Mouse (Mus musculus): ENCODE results near the gene Gm7544.
"Not testable (repeated sequence)": the region's sequence is repeated elsewhere in the genome, so short reads cannot be mapped to it uniquely, and the experiment has no call there.

The Gm7544 gene

GRCm38 (mm10) chr1:82955913-82956312 is at the start of gene Gm7544:
TSS of gene Gm7544 (minus strand) at chr1:82956013.
- not testable (repeated sequence) for DNase-seq

DNA sequence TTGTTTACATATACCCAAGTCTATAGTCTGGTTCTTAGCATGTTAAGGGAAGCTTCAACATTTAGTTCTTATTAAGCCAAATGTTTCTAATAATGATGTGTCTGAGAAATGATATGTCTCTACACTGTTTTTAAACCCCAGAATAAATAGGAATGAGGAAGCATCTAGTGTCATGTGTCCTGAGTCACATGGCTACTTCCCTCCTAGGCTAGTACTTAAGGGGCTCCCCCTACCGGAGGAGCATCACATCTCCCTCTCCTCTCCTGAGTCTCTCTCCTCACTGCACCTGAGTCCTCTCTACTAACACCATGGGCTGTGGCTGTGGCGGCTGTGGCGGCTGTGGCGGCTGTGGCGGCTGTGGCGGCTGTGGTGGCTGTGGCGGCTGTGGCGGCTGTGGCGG is 44.5 kb upstream of the Gm7544 start, which contains the start of gene Gm47959:
Gm47959 (plus strand) TSS at position 243 of the 400 bp plus-strand sequence.
- DNase-seq = not testable (repeated sequence)

GRCm38 (mm10) chr1:82993947-82994346 is 38.1 kb upstream of the Gm7544 start:
- DNase-seq = no peak

DNA sequence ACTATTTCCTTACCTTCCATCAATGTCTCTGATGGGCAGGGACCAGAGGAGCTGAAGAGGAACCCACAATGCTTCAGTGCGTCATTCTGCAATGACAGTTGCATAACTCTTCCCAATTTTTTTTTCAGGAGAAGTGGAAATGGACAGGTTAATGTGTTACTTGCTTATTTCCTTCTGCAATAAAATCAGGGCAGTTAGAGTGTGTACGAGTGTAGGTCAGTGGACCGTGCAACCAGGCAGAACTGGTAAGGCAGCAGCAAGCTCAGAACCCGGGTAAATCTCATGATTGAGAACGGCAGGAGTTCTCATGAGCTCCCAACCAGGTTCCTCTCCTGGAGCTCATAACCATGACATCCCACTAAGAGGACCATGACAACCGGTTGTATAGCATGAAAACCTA is 36.3 kb upstream of the Gm7544 start:
- no peak for DNase-seq

DNA sequence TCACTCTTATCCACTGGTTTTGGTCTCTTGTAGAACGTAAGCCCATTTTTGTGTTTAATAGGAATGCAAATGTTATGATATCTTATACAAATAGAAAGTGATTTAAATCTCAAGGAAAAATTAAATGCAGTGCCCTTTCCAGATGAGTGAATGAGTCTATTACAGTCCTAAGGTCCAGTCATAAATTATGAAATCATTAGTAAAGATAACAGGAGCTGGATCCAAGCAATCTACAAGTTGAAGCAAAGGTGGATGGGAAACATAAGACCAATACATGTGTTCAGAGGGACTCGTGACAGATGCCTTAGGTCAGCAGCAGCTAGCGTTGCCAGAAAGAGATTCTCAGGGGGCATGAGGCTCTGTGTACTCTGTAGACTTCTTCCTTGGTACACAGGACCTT is 35.8 kb upstream of the Gm7544 start:
- DNase-seq = no peak

GRCm38 (mm10) chr1:82991062-82991461 is 35.2 kb upstream of the Gm7544 start:
- DNase-seq = no peak

GRCm38 (mm10) chr1:82987530-82988198 is 31.9 kb upstream of the Gm7544 start:
- DNase-seq = no peak

DNA sequence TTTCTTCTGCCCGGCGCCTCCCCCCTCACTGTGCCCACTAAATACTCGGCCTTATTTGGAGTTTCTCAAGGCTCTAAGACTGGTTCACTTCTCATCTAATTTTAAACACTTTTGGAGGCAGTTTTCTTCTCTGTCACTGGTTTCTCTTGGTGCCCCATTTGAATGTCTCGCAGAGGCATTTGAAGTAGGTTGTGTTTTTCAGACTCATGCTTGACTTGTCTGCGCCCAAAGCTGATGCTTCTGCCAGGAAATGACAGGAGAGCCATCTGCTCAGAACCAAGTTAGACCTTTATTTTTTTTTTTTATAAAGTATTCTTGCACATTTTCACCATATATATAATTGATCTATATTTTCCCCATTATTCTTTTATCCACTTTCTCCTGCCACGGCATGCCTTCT is 30.9 kb upstream of the Gm7544 start:
- DNase-seq = no peak

DNA sequence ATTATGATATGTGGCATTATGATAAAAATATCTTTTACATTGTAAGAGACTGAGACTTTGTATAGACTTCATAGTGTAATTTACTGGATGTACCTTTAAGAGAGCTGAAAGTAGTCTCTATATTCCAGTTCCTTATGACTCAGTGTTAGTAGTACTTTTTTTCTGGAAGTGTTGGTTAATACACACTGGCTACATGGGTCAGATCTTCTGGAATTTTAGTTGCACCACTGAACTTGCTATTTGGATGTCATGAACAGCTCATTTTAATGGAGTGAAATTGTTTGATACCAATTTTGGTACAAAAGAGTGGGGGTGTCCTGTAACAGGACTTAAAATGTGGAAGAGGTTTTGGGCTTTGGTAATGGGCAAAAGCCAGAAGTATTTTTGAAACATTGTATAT is 22.0 kb upstream of the Gm7544 start:
- DNase-seq = no peak

DNA sequence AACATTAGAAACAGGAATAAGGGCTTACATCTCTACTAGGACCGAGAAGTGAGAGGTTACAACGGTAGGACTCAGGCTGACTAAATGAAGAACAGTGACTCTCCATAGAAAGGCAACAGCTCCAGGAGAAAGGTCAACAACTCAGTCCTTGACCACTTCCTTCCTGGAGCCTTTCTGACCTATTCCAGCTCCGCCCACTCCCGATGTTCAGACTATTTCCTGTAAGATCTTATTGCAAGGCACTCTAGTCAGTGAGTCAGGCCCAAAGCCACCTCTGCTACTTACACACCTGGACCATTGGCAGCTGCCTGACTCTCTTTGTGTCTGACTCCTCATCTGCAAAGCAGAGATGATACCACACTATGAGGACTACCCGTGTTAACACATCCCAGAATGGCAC is 19.9 kb upstream of the Gm7544 start:
- no peak for DNase-seq

GRCm38 (mm10) chr1:82974342-82974741 is 18.5 kb upstream of the Gm7544 start:
- no peak for DNase-seq

GRCm38 (mm10) chr1:82973901-82974300 is 18.1 kb upstream of the Gm7544 start:
- DNase-seq = no peak

DNA sequence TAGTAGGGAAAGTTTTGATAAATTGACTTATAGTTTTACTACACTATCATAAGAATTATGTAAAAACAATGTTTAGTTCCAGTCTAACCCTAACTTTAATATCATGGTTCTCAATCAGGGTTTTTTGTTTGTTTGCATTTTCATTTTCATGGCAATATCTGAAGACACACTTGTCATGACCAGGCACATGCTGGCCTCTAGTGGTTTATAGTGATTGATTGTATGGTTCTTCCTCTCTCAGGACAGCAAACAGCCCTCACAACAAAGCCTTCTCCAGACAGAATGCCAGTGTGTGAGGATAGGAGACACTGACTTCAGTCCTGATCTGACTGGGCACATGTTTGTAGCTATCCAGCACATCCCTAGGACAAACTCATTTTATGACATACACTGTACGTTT is 17.4 kb upstream of the Gm7544 start:
- DNase-seq = no peak

DNA sequence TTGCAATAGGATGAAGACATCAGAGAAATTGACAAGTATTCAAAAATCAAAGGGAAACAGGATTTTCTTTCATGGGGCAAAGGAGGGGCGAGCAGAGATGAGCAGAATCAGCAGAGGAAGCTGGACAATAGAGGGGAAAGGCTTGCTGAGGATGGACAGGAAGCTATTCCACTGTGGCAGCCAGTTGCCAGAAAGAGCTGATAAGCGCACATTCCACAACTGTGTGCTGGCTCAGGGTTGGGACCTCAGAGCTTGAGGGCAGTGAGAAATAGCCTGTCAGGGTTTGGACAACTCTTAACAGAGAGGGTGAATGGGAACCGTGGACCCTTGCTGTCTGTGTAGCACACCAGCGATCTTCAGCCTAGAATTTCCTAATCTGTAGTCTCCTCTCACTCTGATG is 16.2 kb upstream of the Gm7544 start:
- no peak for DNase-seq

DNA sequence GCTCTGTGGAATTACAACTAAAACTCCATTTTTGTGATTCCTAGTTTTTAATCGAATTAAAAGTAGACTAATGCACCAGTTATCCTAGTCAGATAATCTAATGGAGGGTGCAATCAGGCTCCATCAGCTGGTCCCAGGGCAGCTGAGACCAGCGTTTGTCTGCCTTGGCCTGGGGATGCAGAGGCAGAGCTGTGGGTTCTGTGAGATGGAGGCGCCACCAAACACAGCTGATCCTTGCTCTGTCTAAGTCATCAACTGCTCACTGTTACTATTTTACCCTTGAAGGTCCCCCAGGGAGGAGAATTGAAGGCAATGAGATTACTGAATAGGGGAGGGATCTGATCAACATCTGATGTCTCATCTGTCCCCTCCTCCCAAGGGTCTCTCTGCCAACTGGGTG is 10.6 kb upstream of the Gm7544 start:
- no peak for DNase-seq

- DNase-seq = no peak
Observed at GRCm38 (mm10) chr1:82959870-82960385, 4.1 kb upstream of the Gm7544 start, which contains the start of gene Gm47955. TSS of gene Gm47955 (plus strand) at chr1:82960286.

- DNase-seq = no peak
Observed at GRCm38 (mm10) chr1:82948601-82949000, 7.2 kb downstream of the Gm7544 start.

GRCm38 (mm10) chr1:82946029-82946428 is 9.8 kb downstream of the Gm7544 start:
- DNase-seq = not testable (repeated sequence)

GRCm38 (mm10) chr1:82943295-82943694 is 12.5 kb downstream of the Gm7544 start, which contains the start of gene A030003K21Rik:
TSS of gene A030003K21Rik (minus strand) at chr1:82943388.
- not testable (repeated sequence) for DNase-seq

- DNase-seq = not testable (repeated sequence)
Observed at GRCm38 (mm10) chr1:82942505-82942904, 13.3 kb downstream of the Gm7544 start.

- DNase-seq = no peak
Observed at GRCm38 (mm10) chr1:82938666-82939065, 17.1 kb downstream of the Gm7544 start.

GRCm38 (mm10) chr1:82931326-82931725 is 24.5 kb downstream of the Gm7544 start, which contains the start of gene Gm6217:
TSS of gene Gm6217 (minus strand) at chr1:82931399.
- not testable (repeated sequence) for DNase-seq

DNA sequence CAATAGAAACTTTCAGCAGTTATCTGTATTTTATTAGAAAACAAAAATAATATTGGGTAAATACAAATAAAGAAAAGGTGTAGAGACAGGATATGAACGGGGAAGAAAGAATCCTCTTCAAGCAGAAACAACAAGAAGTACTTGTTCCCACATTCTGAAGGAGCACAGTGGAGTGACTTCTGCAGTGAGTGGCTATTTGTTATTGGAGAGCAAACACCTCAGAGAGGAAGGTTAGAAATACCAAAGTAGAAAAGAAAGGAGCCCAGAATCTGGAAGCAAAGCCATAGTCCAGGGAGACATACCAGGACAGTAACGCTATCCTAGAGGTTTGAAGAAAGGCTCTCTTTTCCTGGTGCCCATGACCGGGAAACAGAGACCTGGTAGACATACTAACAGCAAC is 25.3 kb downstream of the Gm7544 start:
- DNase-seq = not testable (repeated sequence)

DNA sequence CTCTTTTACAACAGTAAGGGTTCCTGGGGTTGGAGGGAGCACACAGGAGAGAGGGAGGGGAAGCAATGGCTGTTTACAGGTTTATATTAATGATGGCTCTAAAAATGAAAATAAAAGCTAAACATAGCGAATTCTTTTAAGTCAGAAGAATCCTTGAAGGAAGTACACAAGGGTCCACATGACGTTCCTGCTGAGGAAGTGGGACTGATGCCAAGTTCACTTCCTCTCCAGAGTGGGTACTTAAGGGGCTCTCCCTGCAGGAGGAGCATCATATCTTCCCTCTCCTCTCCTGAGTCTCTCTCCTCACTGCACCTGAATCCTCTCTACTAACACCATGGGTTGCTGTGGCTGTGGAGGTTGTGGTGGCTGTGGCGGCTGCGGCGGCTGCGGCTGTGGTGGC is 31.2 kb downstream of the Gm7544 start, which contains the start of gene A030014E15Rik:
A030014E15Rik (plus strand) TSS at position 268 of the 400 bp plus-strand sequence.
- DNase-seq = no peak
